Mouse (Mus musculus) adrenal gland, postnatal 10 days (tissue): ENCODE measurements at regions not wholly inside any gene's neighbourhood (a gene's known extent, or its start where the extent isn't known, plus 50 kb on each side); places are given as distances from the start of the nearest gene placed in this dataset.
"Not testable (repeated sequence)": the region's sequence is repeated elsewhere in the genome, so short reads cannot be mapped to it uniquely, and the experiment has no call there.

Experiments used
- DNase-seq: peaks from one replicate; pipeline ENCODE4 v3.0.0; 2021; ENCODE audit warnings: mixed read lengths

DNA sequence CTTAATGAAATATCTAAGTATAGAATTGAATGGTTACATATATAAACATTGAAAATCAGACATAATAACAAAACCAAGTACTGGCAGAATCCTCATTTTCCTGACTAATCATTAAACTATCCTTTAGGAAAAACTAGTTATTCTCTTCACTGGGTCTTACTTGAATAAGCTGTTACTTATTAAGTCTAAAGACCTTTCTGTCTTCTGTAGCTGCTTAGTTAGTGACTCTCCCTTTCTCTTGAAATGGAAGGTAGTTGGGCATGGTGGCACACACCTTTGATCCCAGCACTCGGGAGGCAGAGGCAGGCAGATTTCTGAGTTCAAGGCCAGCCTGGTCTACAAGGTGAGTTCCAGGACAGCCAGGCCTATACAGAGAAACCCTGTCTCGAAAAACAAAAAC lies 135.9 kb upstream of the Abcb5 start:
- DNase-seq: not testable (repeated sequence)

DNA sequence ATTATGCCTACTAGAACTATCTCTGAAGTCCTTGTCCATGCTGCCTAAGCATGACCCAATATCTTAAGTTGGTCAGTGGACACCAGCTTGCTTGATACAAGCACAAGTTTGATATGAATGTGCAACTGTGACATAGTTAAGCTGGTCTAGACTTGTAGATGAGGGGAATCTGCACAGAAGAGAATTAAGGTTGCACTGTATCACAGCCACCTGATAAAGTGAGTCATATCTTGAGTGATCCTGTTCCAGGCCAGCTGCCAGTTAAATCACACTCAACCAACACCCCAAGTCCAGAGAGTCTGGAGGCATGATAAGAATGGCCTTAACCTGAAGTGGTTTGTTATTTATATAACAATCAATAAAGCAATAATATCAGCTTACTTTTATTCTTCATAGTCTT lies 133.5 kb upstream of the Abcb5 start:
- no peak for DNase-seq

- no peak for DNase-seq
Observed at GRCm38 (mm10) chr12:119097814-119098213, 131.6 kb upstream of the Abcb5 start.

DNA sequence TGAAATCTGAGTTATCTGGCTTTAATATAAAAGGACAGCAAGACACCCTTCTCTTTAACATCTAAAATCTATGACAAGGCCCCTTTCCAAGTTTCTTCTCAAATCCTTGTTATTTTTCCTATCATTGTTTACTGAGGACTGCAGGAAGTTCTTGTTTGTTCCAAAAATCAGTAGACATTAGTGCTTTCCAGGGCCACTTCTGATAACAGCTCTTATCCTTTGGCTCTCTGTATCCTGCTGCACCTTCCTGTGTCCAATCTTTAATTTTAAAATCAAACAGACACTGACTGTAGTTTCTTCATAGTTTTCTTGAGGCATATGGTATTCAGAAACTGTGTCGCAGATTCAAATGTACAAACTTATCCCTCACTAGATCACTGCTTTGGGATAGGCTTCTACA lies 128.1 kb upstream of the Abcb5 start:
- no peak for DNase-seq

DNA sequence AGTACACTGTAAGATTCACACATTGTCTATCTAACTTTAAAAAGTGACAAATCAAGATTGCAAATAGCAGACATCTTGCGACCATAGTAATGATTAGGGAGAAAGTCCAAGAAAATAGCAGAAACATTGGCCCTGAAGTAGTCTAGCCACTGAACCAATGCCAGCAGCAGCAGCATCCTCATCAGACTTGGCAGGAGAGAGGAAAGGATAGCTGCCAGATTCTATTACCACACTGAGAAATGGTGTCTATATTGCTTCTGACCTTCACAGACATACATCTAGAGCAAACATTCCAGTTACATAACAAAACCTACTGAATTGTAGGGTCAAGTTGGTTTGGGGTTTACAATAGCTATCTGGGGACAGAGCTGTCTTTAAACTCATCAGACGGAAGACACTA lies 127.2 kb upstream of the Abcb5 start:
- DNase-seq: no peak

DNA sequence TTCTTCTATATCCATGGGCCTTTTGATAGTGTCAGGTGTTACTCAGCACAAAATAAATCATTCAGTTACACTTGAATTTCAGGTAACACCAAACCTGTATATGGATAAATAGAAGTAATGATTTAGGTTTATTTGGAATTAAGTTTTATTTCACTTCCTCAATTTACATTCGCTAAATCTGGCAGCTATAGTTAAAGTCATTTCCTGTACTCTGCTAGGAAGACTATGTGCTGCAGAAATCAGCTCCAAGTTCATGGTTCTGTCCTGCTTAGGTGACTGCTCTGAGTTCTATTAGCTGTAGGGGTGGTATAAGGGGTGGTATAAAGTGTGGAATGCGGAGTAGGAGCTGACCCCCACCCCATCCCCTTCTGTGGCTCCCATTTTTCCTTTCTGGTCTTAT lies 123.1 kb upstream of the Abcb5 start:
- no peak for DNase-seq

DNA sequence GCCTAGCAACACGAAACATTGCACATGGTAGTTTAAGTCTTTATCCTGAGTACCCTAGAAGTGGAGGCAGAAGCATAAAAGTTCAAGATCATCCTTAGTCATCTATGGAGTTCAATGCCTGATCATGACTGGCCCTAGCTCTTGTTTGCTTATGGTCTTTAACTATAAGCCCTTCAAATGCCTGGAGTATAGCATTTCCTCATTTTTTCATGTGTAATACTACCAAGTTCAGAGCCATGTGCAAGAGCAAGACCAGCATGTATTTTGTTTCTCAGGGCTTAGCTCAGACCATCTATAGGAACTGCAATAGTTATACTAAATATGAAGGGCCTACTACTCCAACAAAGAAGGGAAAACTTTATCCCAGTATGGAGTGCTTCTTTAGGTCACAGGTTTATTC lies 122.4 kb upstream of the Abcb5 start:
- no peak for DNase-seq

DNA sequence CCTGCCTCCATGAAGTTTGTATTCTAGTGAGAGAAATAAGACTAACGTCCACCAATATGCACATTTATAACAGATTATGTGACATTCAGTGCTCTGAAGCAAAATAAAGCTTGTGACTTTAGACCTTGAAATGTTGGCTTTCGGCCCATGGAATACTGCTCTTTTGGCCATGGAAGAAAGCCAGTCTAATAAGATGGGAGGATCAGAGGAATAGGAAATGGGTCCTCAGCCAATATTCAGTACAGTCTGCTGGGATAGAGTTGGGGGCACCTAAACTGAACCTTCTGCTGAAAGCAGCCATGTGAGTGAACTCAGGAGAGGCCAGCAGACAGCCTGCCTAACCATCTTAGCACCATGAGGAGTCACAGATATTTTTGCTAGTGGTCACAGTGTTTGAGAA lies 118.6 kb upstream of the Abcb5 start:
- DNase-seq: peak; percentile 67

GRCm38 (mm10) chr12:119082781-119083180 lies 116.6 kb upstream of the Abcb5 start:
- peak; percentile 6 for DNase-seq

DNA sequence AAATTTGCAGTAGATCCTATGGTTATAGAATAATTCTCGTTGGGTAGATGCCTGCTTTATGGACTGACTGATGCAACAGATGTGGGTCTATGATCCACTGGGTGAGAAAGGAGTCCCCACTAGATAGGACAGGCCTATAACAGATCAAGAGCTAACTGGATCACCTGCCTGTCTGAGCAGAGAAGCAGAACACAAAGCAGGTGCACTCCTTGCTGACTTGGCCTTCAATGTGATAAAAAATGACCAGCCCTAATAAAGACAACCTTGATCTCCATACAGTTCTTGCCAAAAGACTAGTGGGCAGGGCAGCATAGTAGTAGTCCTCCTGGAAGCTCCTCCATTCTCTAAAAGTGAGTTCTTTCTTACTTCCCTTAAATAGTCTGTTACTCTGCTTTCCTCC lies 109.6 kb upstream of the Abcb5 start:
- no peak for DNase-seq

- DNase-seq: no peak
Observed at GRCm38 (mm10) chr12:119074742-119075478, 108.7 kb upstream of the Abcb5 start.

DNA sequence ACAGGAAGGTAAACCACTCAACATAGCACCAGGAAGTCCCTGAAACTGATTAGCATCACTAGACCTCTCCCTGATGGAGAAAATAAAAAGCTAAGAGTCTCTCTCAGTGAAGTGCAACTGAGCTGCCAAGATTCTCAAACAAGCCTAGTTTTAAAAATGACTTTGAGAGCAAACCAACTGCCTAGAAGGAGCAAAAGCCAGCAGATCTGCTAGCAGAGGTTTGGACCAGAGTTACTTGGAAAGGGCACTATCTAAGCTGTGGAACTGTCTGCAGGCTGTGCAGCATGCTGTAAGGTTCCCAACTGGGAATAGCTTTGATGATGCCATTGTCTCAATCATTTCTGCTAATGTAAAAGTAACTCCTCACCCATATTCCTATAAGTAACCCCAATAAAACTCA lies 107.9 kb upstream of the Abcb5 start:
- DNase-seq: no peak

- no peak for DNase-seq
Observed at GRCm38 (mm10) chr12:119070963-119071362, 104.7 kb upstream of the Abcb5 start.

- DNase-seq: no peak
Observed at GRCm38 (mm10) chr12:119070446-119070845, 104.2 kb upstream of the Abcb5 start.

- DNase-seq: no peak
Observed at GRCm38 (mm10) chr12:119069747-119070146, 103.5 kb upstream of the Abcb5 start.

GRCm38 (mm10) chr12:119068079-119068478 lies 101.9 kb upstream of the Abcb5 start:
- no peak for DNase-seq

GRCm38 (mm10) chr12:119062931-119063330 lies 96.7 kb upstream of the Abcb5 start:
- DNase-seq: no peak

- DNase-seq: no peak
Observed at GRCm38 (mm10) chr12:119062490-119062889, 96.3 kb upstream of the Abcb5 start.

- DNase-seq: no peak
Observed at GRCm38 (mm10) chr12:119054560-119054959, 88.3 kb upstream of the Abcb5 start.

DNA sequence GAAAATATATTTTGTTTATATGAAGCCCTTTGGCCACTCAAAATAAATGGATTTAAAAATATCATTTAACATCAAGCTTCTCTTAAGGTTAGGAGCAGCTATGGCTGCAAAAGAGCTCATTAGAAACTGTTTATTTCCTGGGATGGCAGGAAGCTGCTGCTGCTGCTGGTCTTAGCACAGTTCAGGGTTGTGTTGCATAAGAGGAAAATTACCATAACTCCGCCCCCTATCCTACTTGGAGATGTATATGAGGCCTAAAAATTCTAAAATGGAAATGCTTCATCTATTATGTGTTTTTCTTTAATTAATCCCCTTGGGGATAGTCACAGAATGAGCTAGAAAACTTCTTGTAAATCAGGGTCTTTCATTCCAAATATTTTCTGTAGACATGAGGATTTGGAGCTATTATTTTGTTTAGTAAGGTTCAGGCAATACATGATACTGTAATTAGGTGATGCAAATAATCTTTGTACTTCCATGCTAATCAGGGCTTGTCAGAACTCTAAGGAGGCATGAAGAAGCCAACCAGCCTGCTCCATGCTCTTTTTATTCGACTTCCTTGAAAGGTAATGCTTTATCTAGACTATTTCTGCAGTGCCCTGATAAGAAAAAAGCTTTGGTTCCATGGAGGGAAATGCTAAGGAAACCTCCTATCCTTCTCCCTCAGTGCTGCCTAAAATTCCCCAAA lies 85.6 kb upstream of the Abcb5 start:
- no peak for DNase-seq

- DNase-seq: no peak
Observed at GRCm38 (mm10) chr12:119038306-119038705, 72.1 kb upstream of the Abcb5 start.

GRCm38 (mm10) chr12:119034828-119035227 lies 68.6 kb upstream of the Abcb5 start:
- no peak for DNase-seq

- no peak for DNase-seq
Observed at GRCm38 (mm10) chr12:119028711-119029110, 62.5 kb upstream of the Abcb5 start.

DNA sequence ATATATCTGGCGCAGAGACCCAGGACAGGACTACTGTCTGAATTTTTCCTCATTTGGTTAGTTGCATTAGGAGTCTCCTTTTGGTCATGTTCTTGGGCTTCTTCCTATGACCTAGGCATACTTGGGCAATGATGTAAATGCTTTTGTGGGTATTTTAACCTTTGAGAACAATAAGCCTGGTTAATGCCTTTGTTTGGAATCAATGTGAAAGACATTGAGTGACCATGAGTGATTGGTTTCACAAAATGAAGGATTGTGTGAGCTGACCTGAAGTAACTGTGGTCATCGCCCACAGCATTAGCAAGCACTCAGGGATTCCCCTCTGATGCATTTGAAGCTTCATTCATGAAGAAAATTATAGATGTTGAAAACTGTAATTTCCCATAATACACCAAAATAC lies 61.9 kb upstream of the Abcb5 start:
- DNase-seq: no peak
